Mouse (Mus musculus) neural tube, embryonic 13.5 days (tissue): ENCODE measurements around the gene Rtn4rl2. TPM values are rescaled to one million over a fixed set of nuclear protein-coding genes. Genes with fewer than 3 reads are reported as not detected.

Source experiments
- microRNA-seq: library from miRNA; unstranded; fragments of <30 nt; microRNA quantifications from one replicate; pipeline ENCODE4, GENCODE M21; 2016
- polyA plus RNA-seq: library from polyadenylated mRNA; unstranded; fragments of >200 nt; fragmentation: Nextera tagmentation; extraction: Ambion mirVana; gene quantifications from 2 replicates; pipeline ENCODE4 v1.2.1, GENCODE M21; 2015

Rtn4rl2 gene
- polyA plus RNA-seq, 1 experiment from 2014 or later, result 6.8 TPM

Small RNAs within 50 kb of the gene (microRNA-seq; reads per million reads assigned to microRNA genes)
- gene Gm24332, result not detected

Other genes with a start within 250 kb of the Rtn4rl2 start
- gene Ctnnd1, start 235.9 kb downstream of the Rtn4rl2 start, polyA plus RNA-seq, result 40.2 and 46.9 TPM in 2 replicates
- gene Btbd18, start 227.6 kb downstream of the Rtn4rl2 start, polyA plus RNA-seq, result 0.12 and 0.22 TPM in 2 replicates
- 166 and 196 TPM in 2 replicates for gene Selenoh, start 215.9 kb downstream of the Rtn4rl2 start, polyA plus RNA-seq
- not detected in 2 replicates for gene Gm28635, start 208.7 kb downstream of the Rtn4rl2 start, polyA plus RNA-seq
- gene Med19, start 208.3 kb downstream of the Rtn4rl2 start, polyA plus RNA-seq, result 50.6 and 54.4 TPM in 2 replicates
- gene Tmx2, start 207.6 kb downstream of the Rtn4rl2 start, polyA plus RNA-seq, result 245 and 252 TPM in 2 replicates
- gene Zdhhc5, start 171.5 kb downstream of the Rtn4rl2 start, polyA plus RNA-seq, result 17.6 and 19.2 TPM in 2 replicates
- gene Clp1, start 159.4 kb downstream of the Rtn4rl2 start, polyA plus RNA-seq, result 28.1 and 29.6 TPM in 2 replicates
- gene Ypel4, start 152.7 kb downstream of the Rtn4rl2 start, polyA plus RNA-seq, result 18.8 and 19.1 TPM in 2 replicates
- 4.7 and 7.0 TPM in 2 replicates for gene Gm19426, start 143.1 kb downstream of the Rtn4rl2 start, polyA plus RNA-seq
- gene Serping1, start 111.3 kb downstream of the Rtn4rl2 start, polyA plus RNA-seq, result 36.2 and 37.0 TPM in 2 replicates
- gene Ube2l6, start 87.9 kb downstream of the Rtn4rl2 start, polyA plus RNA-seq, result 17.4 and 18.3 TPM in 2 replicates
- 0.17 TPM in 1 of 2 replicates, not detected in the other for gene Smtnl1, start 64.1 kb downstream of the Rtn4rl2 start, polyA plus RNA-seq
- gene Timm10, start 59.7 kb downstream of the Rtn4rl2 start, polyA plus RNA-seq, result 52.9 and 56.0 TPM in 2 replicates
- gene Slc43a1, start 47.9 kb downstream of the Rtn4rl2 start, polyA plus RNA-seq, result 2.4 and 3.3 TPM in 2 replicates
- gene Slc43a3, start 49.9 kb upstream of the Rtn4rl2 start, polyA plus RNA-seq, result 8.6 and 11.2 TPM in 2 replicates
- gene Prg2, start 93.8 kb upstream of the Rtn4rl2 start, polyA plus RNA-seq, result 0.71 and 1.4 TPM in 2 replicates
- gene Prg3, start 101.5 kb upstream of the Rtn4rl2 start, polyA plus RNA-seq, result not detected in 2 replicates
- gene Ssrp1, start 150.5 kb upstream of the Rtn4rl2 start, polyA plus RNA-seq, result 165 and 186 TPM in 2 replicates
- gene P2rx3, start 150.8 kb upstream of the Rtn4rl2 start, polyA plus RNA-seq, result 65.1 and 76.0 TPM in 2 replicates
- gene Tnks1bp1, start 161.3 kb upstream of the Rtn4rl2 start, polyA plus RNA-seq, result 22.6 and 23.4 TPM in 2 replicates
- gene Aplnr, start 249.5 kb upstream of the Rtn4rl2 start, polyA plus RNA-seq, result 41.2 and 43.7 TPM in 2 replicates